Mouse (Mus musculus) bone marrow macrophage, adult 2 months (primary cell): ENCODE measurements around the gene Gm15319.
"Not testable (repeated sequence)": the region's sequence is repeated elsewhere in the genome, so short reads cannot be mapped to it uniquely, and the experiment has no call there.

ENCODE experiments used
- CTCF ChIP-seq: IDR thresholded peaks from 2 replicates; pipeline ENCODE4 v1.5.1; 2012; ENCODE audit warnings: low read depth, mild to moderate bottlenecking, low read length, moderate library complexity
- POLR2A ChIP-seq: IDR thresholded peaks from 2 replicates; pipeline ENCODE4 v1.6.1; 2012; ENCODE audit warnings: mild to moderate bottlenecking, low read depth, low read length, borderline replicate concordance

GRCm38 (mm10) chr8:20297939-20298505, 65.0 kb downstream of the Gm15319 start:
- TF ChIP-seq CTCF, POLR2A: not testable (repeated sequence)
